Mouse (Mus musculus) midbrain, embryonic 12.5 days (tissue): Measurements from ENCODE around the gene Fam173a. TPM values are rescaled to one million over a fixed set of nuclear protein-coding genes. Genes with fewer than 3 reads are reported as not detected.

Source experiments
- ATAC-seq: fragments of 200-750 bp; cut with Nextera tagmentation; 2 replicates; pipeline ENCODE4 v1.8.0; 2017; ENCODE audit warnings: low read depth, moderate TSS enrichment, moderate library complexity; ENCODE audit not compliant: low FRiP score
- H3K27ac ChIP-seq: fragments of 300-500 bp; sonication (generic); replicated peaks from 2 replicates; pipeline ENCODE4 v1.5.1; 2016; ENCODE audit warnings: mild to moderate bottlenecking
- H3K27me3 ChIP-seq: fragments of 300-500 bp; sonication (generic); 2 replicates; pipeline ENCODE4 v1.6.1; 2016; ENCODE audit warnings: mild to moderate bottlenecking
- H3K36me3 ChIP-seq: fragments of 300-500 bp; sonication (generic); 2 replicates; pipeline ENCODE4 v1.6.1; 2016
- H3K4me1 ChIP-seq: fragments of 300-500 bp; sonication (generic); 2 replicates; pipeline ENCODE4 v1.6.1; 2016
- H3K4me2 ChIP-seq: fragments of 300-500 bp; sonication (generic); replicated peaks from 2 replicates; pipeline ENCODE4 v1.6.1; 2016; ENCODE audit warnings: mild to moderate bottlenecking, moderate library complexity
- H3K4me3 ChIP-seq: fragments of 300-500 bp; sonication (generic); 2 replicates; pipeline ENCODE4 v1.5.1; 2016; ENCODE audit warnings: mild to moderate bottlenecking
- H3K9ac ChIP-seq: fragments of 300-500 bp; sonication (generic); replicated peaks from 2 replicates; pipeline ENCODE4 v1.6.1; 2016; ENCODE audit warnings: mild to moderate bottlenecking, moderate library complexity
- H3K9me3 ChIP-seq: fragments of 300-500 bp; sonication (generic); 2 replicates; pipeline ENCODE4 v1.6.1; 2016; ENCODE audit warnings: mild to moderate bottlenecking
- WGBS: fragments of 180-500 bp; shearing (Covaris S2); methylation state at CpG from one replicate; pipeline ENCODE4 v1.1.7; 2016; 5-methylcytosine and 5-hydroxymethylcytosine counted together
- polyA plus RNA-seq: library from polyadenylated mRNA; unstranded; fragments of >200 nt; fragmentation: Nextera tagmentation; extraction: Ambion mirVana; gene quantifications from 2 replicates; pipeline ENCODE4 v1.2.1, GENCODE M21; 2016

Fam173a gene
- polyA plus RNA-seq, 1 experiment from 2014 or later = 86.1 TPM

- Histone ChIP-seq H3K4me2 (no peak overlapping the region), H3K9me3 (no peaks in the 10 kb centered on the region), H3K4me3 (no peak overlapping the region), H3K27ac (no peak overlapping the region), H3K9ac (no peak overlapping the region), H3K36me3 (peaks cover 46% of the 10 kb centered on the region), H3K4me1 (peaks cover 63% of the 10 kb centered on the region), H3K27me3 (peaks cover 5% of the 10 kb centered on the region; the same call in 1 of the 2 replicates)
- ATAC-seq = no peak
- WGBS = 96% methylated on average over 13 of the region's 13 CpGs
Measured at GRCm38 (mm10) chr17:25827011-25827410, 34.3 kb upstream of the Fam173a start.

- 96% methylated on average over 27 of the region's 27 CpGs for WGBS
- Histone ChIP-seq H3K9me3 (no peaks in the 10 kb centered on the region), H3K36me3 (peaks cover 40% of the 10 kb centered on the region), H3K4me2 (no peak overlapping the region), H3K27me3 (peaks cover 5% of the 10 kb centered on the region; the same call in 1 of the 2 replicates), H3K4me1 (peaks cover 53% of the 10 kb centered on the region), H3K4me3 (no peak overlapping the region), H3K27ac (no peak overlapping the region), H3K9ac (no peak overlapping the region)
- ATAC-seq = no peak
Measured at GRCm38 (mm10) chr17:25825984-25826570, 33.4 kb upstream of the Fam173a start.

- no peak for ATAC-seq
- Histone ChIP-seq H3K9me3 (no peaks in the 10 kb centered on the region), H3K27me3 (peaks cover 11% of the 10 kb centered on the region), H3K4me1 (peaks cover 46% of the 10 kb centered on the region), H3K27ac (no peak overlapping the region), H3K9ac (peak overlapping the region; percentile 33), H3K4me2 (peak overlapping the region; percentile 95; the same call in 1 of the 2 replicates), H3K36me3 (peaks cover 32% of the 10 kb centered on the region), H3K4me3 (no peak overlapping the region)
- 89% methylated on average over 6 of the region's 6 CpGs for WGBS
Measured at GRCm38 (mm10) chr17:25825311-25825710, 32.6 kb upstream of the Fam173a start.

- Histone ChIP-seq H3K4me2 (peak overlapping the region; percentile 95), H3K36me3 (peaks cover 24% of the 10 kb centered on the region), H3K4me1 (peaks cover 39% of the 10 kb centered on the region), H3K27ac (no peak overlapping the region), H3K9ac (peak overlapping the region; percentile 75; the same call in 1 of the 2 replicates), H3K9me3 (no peaks in the 10 kb centered on the region), H3K27me3 (peaks cover 19% of the 10 kb centered on the region), H3K4me3 (peak overlapping the region; percentile 60)
- 76% methylated on average over 17 of the region's 17 CpGs for WGBS
- no peak for ATAC-seq
Measured at GRCm38 (mm10) chr17:25824362-25825142, 31.9 kb upstream of the Fam173a start.

GRCm38 (mm10) chr17:25823452-25823851 lies 30.8 kb upstream of the Fam173a start, which contains the start of gene Wdr24:
Gene Wdr24, plus strand, starts transcription at chr17:25823627.
- H3K27ac ChIP-seq = peak within 1 kb of the TSS; percentile 43; the same call in 1 of the 2 replicates
- H3K4me1 ChIP-seq = peaks cover 41% of the 10 kb centered on the region
- H3K36me3 ChIP-seq = peaks cover 24% of the 10 kb centered on the region
- WGBS = under 1% methylated on average over 18 of the region's 18 CpGs
- peak; percentile 57 for ATAC-seq
- H3K9ac ChIP-seq = peak within 1 kb of the TSS; percentile 75
- H3K4me3 ChIP-seq = peak within 1 kb of the TSS; percentile 60
- H3K4me2 ChIP-seq = peak within 1 kb of the TSS; percentile 95
- peaks cover 30% of the 10 kb centered on the region for H3K27me3 ChIP-seq
- no peaks in the 10 kb centered on the region for H3K9me3 ChIP-seq

- Histone ChIP-seq H3K4me1 (peaks cover 18% of the 10 kb centered on the region), H3K4me3 (peak overlapping the region; percentile 7; the same call in 1 of the 2 replicates), H3K9ac (peak overlapping the region; percentile 42; the same call in 1 of the 2 replicates), H3K36me3 (peaks cover 20% of the 10 kb centered on the region), H3K27me3 (peaks cover 41% of the 10 kb centered on the region), H3K4me2 (peak overlapping the region; percentile 35), H3K27ac (no peak overlapping the region), H3K9me3 (no peaks in the 10 kb centered on the region)
- no peak for ATAC-seq
- 6% methylated on average over 46 of the region's 46 CpGs for WGBS
Measured at GRCm38 (mm10) chr17:25818851-25819780, 26.4 kb upstream of the Fam173a start.

- peaks cover 49% of the 10 kb centered on the region for H3K27me3 ChIP-seq
- H3K27ac ChIP-seq = no peak overlapping the region
- whole genome bisulfite sequencing = 86% methylated on average over 11 of the region's 11 CpGs
- no peak overlapping the region for H3K4me3 ChIP-seq
- H3K9me3 ChIP-seq = no peaks in the 10 kb centered on the region
- H3K4me1 ChIP-seq = peaks cover 20% of the 10 kb centered on the region
- no peak overlapping the region for H3K9ac ChIP-seq
- H3K4me2 ChIP-seq = no peak overlapping the region
- no peak for ATAC-seq
- peaks cover 20% of the 10 kb centered on the region for H3K36me3 ChIP-seq
Measured at GRCm38 (mm10) chr17:25817662-25818061, 25.0 kb upstream of the Fam173a start.

GRCm38 (mm10) chr17:25813471-25813870 lies 20.8 kb upstream of the Fam173a start:
- Histone ChIP-seq H3K4me1 (peaks cover 32% of the 10 kb centered on the region), H3K4me3 (0 out of 2 replicates have a peak overlapping the region, but pooled peaks have one; percentile 7), H3K9me3 (no peaks in the 10 kb centered on the region), H3K27me3 (peaks cover 31% of the 10 kb centered on the region), H3K4me2 (peak overlapping the region; percentile 35), H3K9ac (0 out of 2 replicates have a peak overlapping the region, but pooled peaks have one; percentile 4), H3K27ac (no peak overlapping the region), H3K36me3 (peaks cover 20% of the 10 kb centered on the region)
- WGBS = 4% methylated on average over 20 of the region's 20 CpGs
- ATAC-seq = no peak

- H3K9me3 ChIP-seq = no peaks in the 10 kb centered on the region
- no peaks in the 10 kb centered on the region for H3K36me3 ChIP-seq
- no peak overlapping the region for H3K27ac ChIP-seq
- WGBS = 75% methylated on average over 4 of the region's 4 CpGs
- H3K4me1 ChIP-seq = peaks cover 39% of the 10 kb centered on the region
- peaks cover 19% of the 10 kb centered on the region for H3K27me3 ChIP-seq
- H3K4me3 ChIP-seq = peak overlapping the region; percentile 85; the same call in 1 of the 2 replicates
- H3K9ac ChIP-seq = peak overlapping the region; percentile 96; the same call in 1 of the 2 replicates
- peak overlapping the region; percentile 79 for H3K4me2 ChIP-seq
- ATAC-seq = no peak
Measured at GRCm38 (mm10) chr17:25810890-25811289, 18.2 kb upstream of the Fam173a start.

- ATAC-seq = peak; percentile 76
- H3K4me2 ChIP-seq = peak overlapping the region; percentile 79
- H3K9me3 ChIP-seq = no peaks in the 10 kb centered on the region
- peaks cover 19% of the 10 kb centered on the region for H3K27me3 ChIP-seq
- peaks cover 39% of the 10 kb centered on the region for H3K4me1 ChIP-seq
- H3K36me3 ChIP-seq = no peaks in the 10 kb centered on the region
- H3K9ac ChIP-seq = peak overlapping the region; percentile 96
- H3K27ac ChIP-seq = peak overlapping the region; percentile 98
- 8% methylated on average over 25 of the region's 25 CpGs for WGBS
- peak overlapping the region; percentile 85 for H3K4me3 ChIP-seq
Measured at GRCm38 (mm10) chr17:25809606-25810340, 17.1 kb upstream of the Fam173a start.
